Mouse (Mus musculus) cerebellum, adult 11-12 months (tissue): ENCODE data around the gene Bcl6.

Experiments
- DNase-seq: peaks from one replicate; pipeline ENCODE4 v3.0.0; 2022

Bcl6 gene

GRCm38 (mm10) chr16:23919418-23919817 is 69.2 kb downstream of the Bcl6 start:
- DNase-seq, result no peak
